Mouse (Mus musculus): ENCODE measurements around the gene Lpxn. TPM values are rescaled to one million over a fixed set of nuclear protein-coding genes. Genes with fewer than 3 reads are reported as not detected.

The Lpxn gene
- polyA plus RNA-seq, 1 experiment: 0.83 TPM

DNA sequence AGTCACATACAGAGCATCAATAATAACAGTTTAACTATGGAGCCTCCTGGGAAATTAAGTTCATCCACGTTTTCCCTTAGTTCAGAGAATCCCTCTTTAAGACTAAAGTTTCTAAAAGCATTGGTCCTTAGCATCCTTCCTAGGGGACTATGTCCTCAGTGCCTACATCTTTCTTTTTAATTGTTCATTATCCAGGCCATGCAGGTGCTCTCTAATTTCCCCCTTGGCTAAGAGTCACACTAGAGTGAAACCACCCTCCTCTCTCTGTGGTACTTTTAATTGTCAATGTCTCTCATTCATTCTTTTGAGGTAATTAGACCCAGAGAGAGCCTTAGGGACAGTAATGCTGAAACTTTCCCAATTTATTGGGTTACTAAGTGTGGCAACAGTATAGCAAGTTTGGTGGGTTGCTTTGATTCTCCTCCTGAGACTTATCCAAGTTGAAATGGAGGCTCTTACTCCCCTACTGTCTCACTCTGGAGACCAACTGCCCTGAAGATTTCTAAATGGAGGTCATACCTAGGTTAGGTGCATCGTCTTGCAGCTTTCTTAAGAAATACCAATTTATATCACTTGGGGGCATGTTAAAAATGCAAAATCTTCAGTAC is 34.9 kb downstream of the Lpxn start:
- TF ChIP-seq CTCF (IDR thresholded peaks at IDR 0.05; ENCODE audit: borderline replicate concordance, insufficient read depth, low read length): no peak
- TF ChIP-seq POLR2A (IDR thresholded peaks at IDR 0.05; ENCODE audit: low read depth, low read length): no peak
- no peak overlapping the region for H3K4me3 ChIP-seq (ENCODE audit: insufficient read depth, low read length)
- peaks cover 3% of the 10 kb centered on the region; the same call in 1 of the 2 replicates for H3K4me1 ChIP-seq (ENCODE audit: control insufficient read depth, insufficient read depth, low read length)
- H3K27ac ChIP-seq (ENCODE audit: insufficient read depth, low read length): no peak overlapping the region

- Histone ChIP-seq H3K27ac (ENCODE audit: insufficient read depth, low read length) (no peak overlapping the region), H3K4me1 (ENCODE audit: control insufficient read depth, insufficient read depth, low read length) (peaks cover 3% of the 10 kb centered on the region; the same call in 1 of the 2 replicates), H3K4me3 (ENCODE audit: insufficient read depth, low read length) (no peak overlapping the region)
- TF ChIP-seq CTCF (IDR thresholded peaks at IDR 0.05; ENCODE audit: borderline replicate concordance, insufficient read depth, low read length): no peak
- no peak for TF ChIP-seq POLR2A (IDR thresholded peaks at IDR 0.05; ENCODE audit: low read depth, low read length)
Measured at GRCm38 (mm10) chr19:12831559-12831958, 35.6 kb downstream of the Lpxn start.

DNA sequence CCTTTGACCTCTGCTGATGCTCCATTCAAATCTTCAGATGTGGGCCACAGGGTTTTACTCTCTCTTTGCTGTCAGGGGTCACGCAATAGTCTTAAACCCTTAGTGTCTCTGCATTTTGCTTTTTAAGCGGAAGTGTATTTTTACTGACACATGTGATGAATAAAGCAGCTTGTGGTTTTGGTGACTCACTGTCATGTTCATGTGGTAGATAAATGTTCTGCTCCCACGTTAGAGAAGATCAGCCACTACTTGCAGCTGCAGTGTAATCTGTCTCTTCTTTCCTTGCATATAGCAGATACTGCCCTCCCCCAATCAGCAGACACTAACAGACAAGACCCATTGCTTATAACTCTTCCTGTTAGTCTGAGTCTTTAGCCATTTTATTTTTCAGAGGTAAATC is 37.6 kb downstream of the Lpxn start:
- TF ChIP-seq POLR2A (IDR thresholded peaks at IDR 0.05; ENCODE audit: low read depth, low read length) (no peak), CTCF (IDR thresholded peaks at IDR 0.05; ENCODE audit: borderline replicate concordance, insufficient read depth, low read length) (no peak)
- H3K27ac ChIP-seq (ENCODE audit: insufficient read depth, low read length): no peak overlapping the region
- H3K4me3 ChIP-seq (ENCODE audit: insufficient read depth, low read length): no peak overlapping the region
- H3K4me1 ChIP-seq (ENCODE audit: control insufficient read depth, insufficient read depth, low read length): peaks cover 3% of the 10 kb centered on the region; the same call in 1 of the 2 replicates

GRCm38 (mm10) chr19:12838507-12838906 is 42.5 kb downstream of the Lpxn start:
- no peak overlapping the region for H3K27ac ChIP-seq (ENCODE audit: insufficient read depth, low read length)
- no peak overlapping the region for H3K4me3 ChIP-seq (ENCODE audit: insufficient read depth, low read length)
- TF ChIP-seq POLR2A (IDR thresholded peaks at IDR 0.05; ENCODE audit: low read depth, low read length): no peak
- no peak for TF ChIP-seq CTCF (IDR thresholded peaks at IDR 0.05; ENCODE audit: borderline replicate concordance, insufficient read depth, low read length)
- no peaks in the 10 kb centered on the region for H3K4me1 ChIP-seq (ENCODE audit: control insufficient read depth, insufficient read depth, low read length)

GRCm38 (mm10) chr19:12846382-12846781 is 50.4 kb downstream of the Lpxn start, which contains the start of gene Gm5244:
TSS of gene Gm5244 (plus strand) at chr19:12846682.
- TF ChIP-seq CTCF (IDR thresholded peaks at IDR 0.05; ENCODE audit: borderline replicate concordance, insufficient read depth, low read length): no peak
- no peak for TF ChIP-seq POLR2A (IDR thresholded peaks at IDR 0.05; ENCODE audit: low read depth, low read length)
- H3K4me1 ChIP-seq (ENCODE audit: control insufficient read depth, insufficient read depth, low read length): no peaks in the 10 kb centered on the region
- no peak within 1 kb of the TSS for H3K27ac ChIP-seq (ENCODE audit: insufficient read depth, low read length)
- no peak within 1 kb of the TSS for H3K4me3 ChIP-seq (ENCODE audit: insufficient read depth, low read length)

GRCm38 (mm10) chr19:12856983-12857382 is 61.0 kb downstream of the Lpxn start, which contains the start of gene Olfr1444:
TSS of gene Olfr1444 (plus strand) at chr19:12857283.
- H3K4me3 ChIP-seq (ENCODE audit: insufficient read depth, low read length): no peak within 1 kb of the TSS
- TF ChIP-seq CTCF (IDR thresholded peaks at IDR 0.05; ENCODE audit: borderline replicate concordance, insufficient read depth, low read length) (no peak), POLR2A (IDR thresholded peaks at IDR 0.05; ENCODE audit: low read depth, low read length) (no peak)
- no peaks in the 10 kb centered on the region for H3K4me1 ChIP-seq (ENCODE audit: control insufficient read depth, insufficient read depth, low read length)
- no peak within 1 kb of the TSS for H3K27ac ChIP-seq (ENCODE audit: insufficient read depth, low read length)

Other genes with a start within 250 kb of the Lpxn start
- 0.23 TPM in 1 of 2 replicates, not detected in the other for gene Gm4952, start 196.2 kb upstream of the Lpxn start, polyA plus RNA-seq (2011; ENCODE audit: insufficient read length, low read depth, missing spikeins)
- 0.23 TPM in 1 of 2 replicates, not detected in the other for gene Glyat, start 162.9 kb upstream of the Lpxn start, polyA plus RNA-seq (2011; ENCODE audit: insufficient read length, low read depth, missing spikeins)
- not detected in 2 replicates for gene Olfr1442, start 125.8 kb upstream of the Lpxn start, polyA plus RNA-seq (2011; ENCODE audit: insufficient read length, low read depth, missing spikeins)
- not detected in 2 replicates for gene Olfr1443, start 118.1 kb upstream of the Lpxn start, polyA plus RNA-seq (2011; ENCODE audit: insufficient read length, low read depth, missing spikeins)
- not detected in 2 replicates for gene Keg1, start 100.4 kb upstream of the Lpxn start, polyA plus RNA-seq (2011; ENCODE audit: insufficient read length, low read depth, missing spikeins)
- gene Cntf, start 30.6 kb upstream of the Lpxn start, polyA plus RNA-seq (2011; ENCODE audit: insufficient read length, low read depth, missing spikeins): 2.9 and 6.0 TPM in 2 replicates
- 69.4 and 85.8 TPM in 2 replicates for gene Zfp91, start 67 bp upstream of the Lpxn start, polyA plus RNA-seq (2011; ENCODE audit: insufficient read length, low read depth, missing spikeins)
- not detected in 2 replicates for gene Gm5244, start 50.5 kb downstream of the Lpxn start, polyA plus RNA-seq (2011; ENCODE audit: insufficient read length, low read depth, missing spikeins)
- not detected in 2 replicates for gene Olfr1444, start 61.1 kb downstream of the Lpxn start, polyA plus RNA-seq (2011; ENCODE audit: insufficient read length, low read depth, missing spikeins)
- not detected in 2 replicates for gene Olfr1445, start 87.7 kb downstream of the Lpxn start, polyA plus RNA-seq (2011; ENCODE audit: insufficient read length, low read depth, missing spikeins)
- not detected in 2 replicates for gene Olfr1446, start 97.3 kb downstream of the Lpxn start, polyA plus RNA-seq (2011; ENCODE audit: insufficient read length, low read depth, missing spikeins)
- not detected in 2 replicates for gene Olfr1447, start 107.5 kb downstream of the Lpxn start, polyA plus RNA-seq (2011; ENCODE audit: insufficient read length, low read depth, missing spikeins)
- gene Olfr1448, start 128.2 kb downstream of the Lpxn start, polyA plus RNA-seq (2011; ENCODE audit: insufficient read length, low read depth, missing spikeins): not detected in 2 replicates
- not detected in 2 replicates for gene Olfr1449, start 134.6 kb downstream of the Lpxn start, polyA plus RNA-seq (2011; ENCODE audit: insufficient read length, low read depth, missing spikeins)
- not detected in 2 replicates for gene Olfr1450, start 154.1 kb downstream of the Lpxn start, polyA plus RNA-seq (2011; ENCODE audit: insufficient read length, low read depth, missing spikeins)
- not detected in 2 replicates for gene Olfr1451, start 198.8 kb downstream of the Lpxn start, polyA plus RNA-seq (2011; ENCODE audit: insufficient read length, low read depth, missing spikeins)
- gene Olfr1453, start 232.1 kb downstream of the Lpxn start, polyA plus RNA-seq (2011; ENCODE audit: insufficient read length, low read depth, missing spikeins): not detected in 2 replicates

All from embryonic fibroblast, embryonic 13.5 days (primary cell).